In genomic region chr5:22746533-22747021, GRCm38 (mm10) we compare ENCODE assay signal across 8 mouse cellular contexts. TPM values are rescaled to one million over a fixed set of nuclear protein-coding genes. Genes with fewer than 3 reads are reported as not detected.
A peak's percentile ranks its signal among the peaks of the same experiment; 100 is the strongest.
DNase-seq lines count a peak whose midpoint lies in the region; ATAC-seq lines count a peak whose summit lies in the region.

No protein-coding gene starts in this region.

- WGBS in kidney, embryonic 15.5 days = 2% methylated on average over 20 of the region's 20 CpGs
- under 1% methylated on average over 20 of the region's 20 CpGs for WGBS in embryonic facial prominence, embryonic 15.5 days
- 3% methylated on average over 20 of the region's 20 CpGs for WGBS in liver, embryonic 12.5 days (ENCODE audit: insufficient replicate concordance)

- no peaks in the 10 kb centered on the region for H3K9me3 ChIP-seq in kidney, embryonic 15.5 days (replicated peaks)
- no peaks in the 10 kb centered on the region for H3K9me3 ChIP-seq in embryonic facial prominence, embryonic 15.5 days (replicated peaks)
- no peaks in the 10 kb centered on the region for H3K9me3 ChIP-seq in liver, embryonic 12.5 days (replicated peaks)

- peak overlapping the region; percentile 29 for H3K9ac ChIP-seq in kidney, embryonic 15.5 days
- peak overlapping the region; percentile 26; the same call in 1 of the 2 replicates for H3K9ac ChIP-seq in embryonic facial prominence, embryonic 15.5 days
- no peak overlapping the region for H3K9ac ChIP-seq in liver, embryonic 12.5 days

- ATAC-seq in kidney, embryonic 15.5 days (replicated peaks; ENCODE audit: low FRiP score) = peak; percentile 59; the same call in 1 of the 2 replicates
- ATAC-seq in embryonic facial prominence, embryonic 15.5 days (ENCODE audit: insufficient number of reproducible peaks, low FRiP score, low TSS enrichment, low read depth) = no peak
- ATAC-seq in liver, embryonic 12.5 days = no peak

- peak overlapping the region; percentile 51 for H3K4me3 ChIP-seq in kidney, embryonic 15.5 days (replicated peaks)
- H3K4me3 ChIP-seq in embryonic facial prominence, embryonic 15.5 days (replicated peaks) = peak overlapping the region; percentile 51
- H3K4me3 ChIP-seq in liver, embryonic 12.5 days = peak overlapping the region; percentile 42

- no peak for DNase-seq in kidney, postnatal 14 days
- peak; percentile 31 for DNase-seq in ZHBTc4 (ENCODE audit: low read depth, low spot score)
- peak; percentile 8 to 9 for DNase-seq in right cerebral cortex, postnatal 36 days (ENCODE audit: low spot score in 2 of 2)
- no peak for DNase-seq in ovary, postnatal 36 days (ENCODE audit: low spot score)
- DNase-seq in adrenal gland, postnatal 25 days = no peak

- H3K27ac ChIP-seq in kidney, embryonic 15.5 days = no peak overlapping the region
- H3K27ac ChIP-seq in embryonic facial prominence, embryonic 15.5 days (replicated peaks) = no peak overlapping the region
- no peak overlapping the region for H3K27ac ChIP-seq in liver, embryonic 12.5 days

- H3K4me2 ChIP-seq in kidney, embryonic 15.5 days = peak overlapping the region; percentile 95
- peak overlapping the region; percentile 92 for H3K4me2 ChIP-seq in embryonic facial prominence, embryonic 15.5 days (replicated peaks)
- H3K4me2 ChIP-seq in liver, embryonic 12.5 days = peak overlapping the region; percentile 63

- peaks cover 55% of the 10 kb centered on the region for H3K27me3 ChIP-seq in kidney, embryonic 15.5 days
- peaks cover 53% of the 10 kb centered on the region for H3K27me3 ChIP-seq in embryonic facial prominence, embryonic 15.5 days
- peaks cover 50% of the 10 kb centered on the region for H3K27me3 ChIP-seq in liver, embryonic 12.5 days (replicated peaks)

- peaks cover 19% of the 10 kb centered on the region for H3K4me1 ChIP-seq in kidney, embryonic 15.5 days
- H3K4me1 ChIP-seq in embryonic facial prominence, embryonic 15.5 days = peaks cover 15% of the 10 kb centered on the region
- H3K4me1 ChIP-seq in liver, embryonic 12.5 days = no peaks in the 10 kb centered on the region

- no peaks in the 10 kb centered on the region for H3K36me3 ChIP-seq in kidney, embryonic 15.5 days
- no peaks in the 10 kb centered on the region for H3K36me3 ChIP-seq in embryonic facial prominence, embryonic 15.5 days
- no peaks in the 10 kb centered on the region for H3K36me3 ChIP-seq in liver, embryonic 12.5 days

RNA-seq across cellular contexts. Expression of gene Lhfpl3, which starts 0.7 kb away (rescaled TPM):
- polyA plus RNA-seq in kidney, embryonic 15.5 days (2015; fragmentation: Nextera tagmentation; extraction: Ambion mirVana) = 0.30 and 0.40 TPM in 2 replicates
- 0.73 and 1.1 TPM in 2 replicates for polyA plus RNA-seq in embryonic facial prominence, embryonic 15.5 days (2015; fragmentation: Nextera tagmentation; extraction: Ambion mirVana)
- 0.23 and 0.24 TPM in 2 replicates for polyA plus RNA-seq in liver, embryonic 12.5 days (2016; fragmentation: Nextera tagmentation; extraction: Ambion mirVana)
- 1.2 and 1.9 TPM in 2 replicates for total RNA-seq in adrenal gland, postnatal 25 days (2021)

Comparison
In these comparisons a context has a peak if more than half of its experiments do, and no peak if none do; other contexts are left out.
1. DNase-seq: peak in ZHBTc4 (single experiment) and right cerebral cortex, postnatal 36 days (2 of 2); none in kidney, postnatal 14 days (single experiment), ovary, postnatal 36 days (single experiment) and adrenal gland, postnatal 25 days (single experiment).
2. Peak in every context shown above with its lines, with median percentiles within 50 percentile points of each other: H3K4me2 ChIP-seq and H3K4me3 ChIP-seq.